Mouse (Mus musculus) heart, adult 2 months (tissue): Measurements from ENCODE around the gene Olfr304. TPM values are rescaled to one million over a fixed set of nuclear protein-coding genes. Genes with fewer than 3 reads are reported as not detected.

Experiments used
- DNase-seq, 2 experiments: peaks; one replicate each; pipeline ENCODE4 v3.0.0; 2021
- H3K27ac ChIP-seq: fragments of 200-600 bp; 2 replicates; pipeline ENCODE4 v1.8.1; 2022
- H3K27me3 ChIP-seq: fragments of 200-500 bp; 2 replicates; pipeline ENCODE4 v1.6.1; 2012; ENCODE audit warnings: mild to moderate bottlenecking, low read length, inconsistent platforms, mixed read lengths; ENCODE audit not compliant: control insufficient read depth, insufficient read depth
- H3K36me3 ChIP-seq: fragments of 200-500 bp; 2 replicates; pipeline ENCODE4 v1.6.1; 2012; ENCODE audit warnings: low read length, inconsistent platforms; ENCODE audit not compliant: control insufficient read depth, insufficient read depth
- H3K4me1 ChIP-seq: fragments of 200-500 bp; 2 replicates; pipeline ENCODE4 v1.6.1; 2011; ENCODE audit warnings: low read length; ENCODE audit not compliant: control insufficient read depth, insufficient read depth
- H3K4me3 ChIP-seq: fragments of 200-600 bp; 2 replicates; pipeline ENCODE4 v1.8.1; 2022
- H3K79me2 ChIP-seq: fragments of 200-500 bp; replicated peaks from 2 replicates; pipeline ENCODE4 v1.6.1; 2012; ENCODE audit warnings: mild to moderate bottlenecking, inconsistent platforms, low read length, moderate library complexity, mixed read lengths; ENCODE audit not compliant: control insufficient read depth, insufficient read depth
- H3K9ac ChIP-seq: fragments of 200-500 bp; 2 replicates; pipeline ENCODE4 v1.6.1; 2012; ENCODE audit warnings: low read depth, mild to moderate bottlenecking, control low read depth, inconsistent platforms, low read length, mixed read lengths
- CTCF ChIP-seq: fragments of 200-600 bp; IDR thresholded peaks from 2 replicates; pipeline ENCODE4 v1.8.1; 2022; ENCODE audit warnings: antibody characterized with exemption, mild to moderate bottlenecking, moderate library complexity
- EP300 ChIP-seq: fragments of 200-500 bp; IDR thresholded peaks from 2 replicates; pipeline ENCODE4 v1.6.1; 2011; ENCODE audit warnings: low read depth, low read length, control low read depth; ENCODE audit not compliant: insufficient read depth
- POLR2A ChIP-seq: fragments of 200-500 bp; IDR thresholded peaks from 2 replicates; pipeline ENCODE4 v1.6.1; 2011; ENCODE audit warnings: mild to moderate bottlenecking, low read depth, low read length, control low read depth; ENCODE audit not compliant: insufficient read depth
- WGBS: fragments of 180-500 bp; shearing (Covaris S2); methylation state at CpG from one replicate; pipeline ENCODE4 v1.1.7; 2018; 5-methylcytosine and 5-hydroxymethylcytosine counted together
- intact Hi-C: fragments of 180-260 bp; cut with DNase I; formaldehyde crosslinking; loops from one replicate; pipeline ENCODE4 v1.15.1; 2025
- polyA plus RNA-seq: library from polyadenylated mRNA; depleted of rRNA; stranded (reverse); fragments of >200 nt; gene quantifications from 2 replicates; pipeline ENCODE4 v1.2.3, GENCODE M21; 2012; rRNA removed
- total RNA-seq, 2 experiments: library from RNA; stranded (reverse); gene quantifications; 2 replicates each; pipeline ENCODE4 v1.2.3; 2021

Gene Olfr304
- total and polyA plus RNA-seq, 3 experiments = not detected

DNA sequence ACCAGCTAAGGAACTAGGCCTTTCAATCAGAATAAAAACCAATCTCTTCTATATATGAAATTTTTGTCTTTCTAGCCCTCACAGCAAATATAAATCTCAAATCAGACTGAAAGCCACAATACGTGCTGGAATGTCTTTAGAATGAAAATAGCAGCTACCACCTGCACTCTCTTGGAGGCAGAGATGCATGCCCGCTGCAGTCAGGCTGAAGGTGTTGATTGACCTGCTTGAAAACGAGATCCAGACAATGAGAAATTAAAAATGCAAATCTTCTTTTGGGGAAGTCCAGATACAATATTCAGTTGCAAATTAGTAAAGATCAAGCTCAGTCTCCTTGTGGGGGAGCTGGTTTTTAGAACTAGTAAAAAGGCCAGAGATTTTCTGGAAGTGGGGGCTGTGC lies 42.2 kb downstream of the Olfr304 start:
- no peaks in the 10 kb centered on the region for H3K4me1 ChIP-seq
- WGBS = 42% methylated on average over 3 of the region's 3 CpGs
- no peak for DNase-seq

DNA sequence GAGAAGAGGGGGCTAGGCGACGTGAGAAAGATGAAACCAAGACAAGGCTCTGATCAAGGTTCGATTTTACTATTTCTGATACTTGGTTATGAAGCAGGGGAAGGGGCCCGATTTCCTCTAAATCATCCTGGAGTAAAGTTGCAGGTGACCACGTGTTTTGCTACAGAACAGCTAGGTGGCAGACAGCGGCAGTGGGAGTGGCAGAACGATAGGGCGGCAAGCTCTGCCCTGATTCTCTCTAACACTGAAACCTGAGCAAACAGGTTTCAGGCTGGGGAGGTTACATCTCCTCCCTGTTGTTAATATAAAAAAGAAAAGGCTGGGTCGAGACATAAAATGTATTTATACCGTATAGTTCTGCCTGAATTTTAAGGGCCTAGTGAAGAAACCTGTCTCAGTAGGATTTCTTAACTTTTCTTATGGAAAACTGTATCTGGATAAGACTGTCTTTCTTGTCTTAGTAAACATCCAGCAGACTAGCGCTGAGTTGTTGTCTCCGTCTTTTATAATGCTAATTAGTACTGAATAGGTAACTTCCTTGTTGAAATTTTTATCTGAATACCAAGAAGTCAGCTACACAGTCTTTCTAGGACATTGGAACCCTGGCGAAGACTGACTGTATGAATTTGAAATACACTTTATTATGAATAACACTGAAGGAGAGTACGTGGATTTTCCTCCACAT lies 43.4 kb downstream of the Olfr304 start:
- WGBS = 65% methylated on average over 14 of the region's 14 CpGs
- Histone ChIP-seq H3K27me3 (no peaks in the 10 kb centered on the region), H3K4me1 (no peaks in the 10 kb centered on the region), H3K36me3 (no peaks in the 10 kb centered on the region), H3K79me2 (no peaks in the 10 kb centered on the region), H3K9ac (no peak overlapping the region), H3K27ac (no peak overlapping the region), H3K4me3 (no peak overlapping the region)
- intact Hi-C loops = no loop called here
- no peak for DNase-seq
- no peak for TF ChIP-seq CTCF
- TF ChIP-seq POLR2A = no peak
- TF ChIP-seq EP300 = no peak

More for the DNA sequence above, 42.2 kb downstream of the Olfr304 start:
- no peak for TF ChIP-seq POLR2A
- TF ChIP-seq CTCF = no peak
- no peak for TF ChIP-seq EP300
- Histone ChIP-seq H3K9ac (no peak overlapping the region), H3K4me3 (no peak overlapping the region), H3K79me2 (no peaks in the 10 kb centered on the region), H3K27ac (no peak overlapping the region), H3K36me3 (no peaks in the 10 kb centered on the region), H3K27me3 (no peaks in the 10 kb centered on the region)
- intact Hi-C loops = no loop called here

DNA sequence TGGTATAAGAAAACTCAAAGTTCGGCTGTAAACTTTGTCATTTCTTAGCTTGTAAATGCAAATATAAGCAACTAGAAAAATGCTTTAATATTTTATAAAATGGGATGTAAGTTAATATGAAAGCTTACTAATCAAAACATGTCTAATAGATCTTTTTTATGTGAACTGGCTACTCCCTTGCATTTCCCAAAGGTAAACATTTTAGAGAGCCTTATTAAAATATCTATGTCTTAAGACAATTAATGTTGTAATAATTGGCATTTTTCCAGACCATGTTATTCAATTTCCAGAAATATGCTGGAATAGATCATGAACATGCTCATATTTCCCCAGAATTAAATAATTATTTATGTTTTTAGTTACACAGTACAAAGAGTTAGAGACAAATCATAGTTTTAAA lies 49.0 kb downstream of the Olfr304 start, which contains the start of gene Olfr307:
TSS of gene Olfr307 (minus strand) at position 101 of the 400 bp plus-strand sequence.
- no peaks in the 10 kb centered on the region for H3K79me2 ChIP-seq
- TF ChIP-seq EP300 (no peak), CTCF (no peak), POLR2A (no peak)
- H3K4me1 ChIP-seq = no peaks in the 10 kb centered on the region
- DNase-seq = no peak
- H3K27me3 ChIP-seq = no peaks in the 10 kb centered on the region
- WGBS = 53% methylated on average over 1 of the region's 1 CpGs
- H3K36me3 ChIP-seq = no peaks in the 10 kb centered on the region
- no peak within 1 kb of the TSS for H3K27ac ChIP-seq
- intact Hi-C loops = no loop called here
- no peak within 1 kb of the TSS for H3K4me3 ChIP-seq
- no peak within 1 kb of the TSS for H3K9ac ChIP-seq

Other genes starting within 250 kb of the Olfr304 start
- gene Vmn2r75, start 214.9 kb downstream of the Olfr304 start, total RNA-seq = not detected
- not detected in 2 replicates for gene Vmn2r75, start 214.9 kb downstream of the Olfr304 start, polyA plus RNA-seq
- gene Vmn2r76, start 140.3 kb downstream of the Olfr304 start, total RNA-seq = not detected
- gene Vmn2r76, start 140.3 kb downstream of the Olfr304 start, polyA plus RNA-seq = not detected in 2 replicates
- not detected for gene Olfr310, start 109.5 kb downstream of the Olfr304 start, total RNA-seq
- gene Olfr310, start 109.5 kb downstream of the Olfr304 start, polyA plus RNA-seq = not detected in 2 replicates
- not detected for gene Olfr309, start 73.0 kb downstream of the Olfr304 start, total RNA-seq
- not detected in 2 replicates for gene Olfr309, start 73.0 kb downstream of the Olfr304 start, polyA plus RNA-seq
- gene Olfr308, start 61.0 kb downstream of the Olfr304 start, total RNA-seq = not detected
- gene Olfr308, start 61.0 kb downstream of the Olfr304 start, polyA plus RNA-seq = not detected in 2 replicates
- not detected for gene Olfr307, start 49.1 kb downstream of the Olfr304 start, total RNA-seq
- not detected in 2 replicates for gene Olfr307, start 49.1 kb downstream of the Olfr304 start, polyA plus RNA-seq
- gene Olfr305, start 19.7 kb downstream of the Olfr304 start, total RNA-seq = not detected
- not detected in 2 replicates for gene Olfr305, start 19.7 kb downstream of the Olfr304 start, polyA plus RNA-seq
- not detected for gene Olfr303, start 11.1 kb upstream of the Olfr304 start, total RNA-seq
- not detected in 2 replicates for gene Olfr303, start 11.1 kb upstream of the Olfr304 start, polyA plus RNA-seq
- gene Olfr301, start 17.2 kb upstream of the Olfr304 start, total RNA-seq = not detected
- gene Olfr301, start 17.2 kb upstream of the Olfr304 start, polyA plus RNA-seq = not detected in 2 replicates
- not detected for gene Olfr299, start 73.3 kb upstream of the Olfr304 start, total RNA-seq
- gene Olfr299, start 73.3 kb upstream of the Olfr304 start, polyA plus RNA-seq = not detected in 2 replicates
- not detected for gene Olfr298, start 105.8 kb upstream of the Olfr304 start, total RNA-seq
- not detected in 2 replicates for gene Olfr298, start 105.8 kb upstream of the Olfr304 start, polyA plus RNA-seq
- not detected for gene Olfr297, start 133.3 kb upstream of the Olfr304 start, total RNA-seq
- gene Olfr297, start 133.3 kb upstream of the Olfr304 start, polyA plus RNA-seq = not detected in 2 replicates
- not detected for gene Olfr295, start 197.2 kb upstream of the Olfr304 start, total RNA-seq
- gene Olfr295, start 197.2 kb upstream of the Olfr304 start, polyA plus RNA-seq = not detected in 2 replicates
- not detected for gene Olfr294, start 230.0 kb upstream of the Olfr304 start, total RNA-seq
- gene Olfr294, start 230.0 kb upstream of the Olfr304 start, polyA plus RNA-seq = not detected in 2 replicates